Mouse (Mus musculus) erythroblast, embryonic 14.5 days (primary cell): ENCODE data around the gene Cct8. TPM values are rescaled to one million over a fixed set of nuclear protein-coding genes. Genes with fewer than 3 reads are reported as not detected.
A peak's percentile ranks its signal among the peaks of the same experiment; 100 is the strongest.

Experiments
- H3K27me3 ChIP-seq: 2 replicates; pipeline ENCODE4 v1.6.1; 2012; ENCODE audit warnings: inconsistent platforms; ENCODE audit not compliant: control insufficient read depth
- H3K36me3 ChIP-seq: 2 replicates; pipeline ENCODE4 v1.6.1; 2012; ENCODE audit warnings: mild to moderate bottlenecking, inconsistent platforms; ENCODE audit not compliant: control insufficient read depth
- H3K4me1 ChIP-seq: 2 replicates; pipeline ENCODE4 v1.6.1; 2012; ENCODE audit warnings: inconsistent platforms; ENCODE audit not compliant: control insufficient read depth
- H3K4me3 ChIP-seq: replicated peaks from 2 replicates; pipeline ENCODE3; 2012; ENCODE audit warnings: moderate library complexity, mild to moderate bottlenecking, inconsistent platforms
- H3K9me3 ChIP-seq: 2 replicates; pipeline ENCODE4 v1.6.1; 2012; ENCODE audit warnings: low read length, inconsistent platforms, mixed read lengths; ENCODE audit not compliant: control insufficient read depth
- GATA1 ChIP-seq: IDR thresholded peaks from 2 replicates; pipeline ENCODE4 v1.6.1; 2012; ENCODE audit warnings: low read length, inconsistent platforms, mixed read lengths
- TAL1 ChIP-seq: IDR thresholded peaks from 3 replicates; pipeline ENCODE4 v1.6.1; 2012; ENCODE audit warnings: low read length, inconsistent platforms, mixed read lengths
- polyA plus RNA-seq: library from polyadenylated mRNA; stranded (reverse); fragments of >175 nt; gene quantifications from 2 replicates; pipeline ENCODE4 v1.2.3, GENCODE M21; 2012

The Cct8 gene
- polyA plus RNA-seq, 1 experiment = 5.3 TPM

GRCm38 (mm10) chr16:87454419-87455179 lies 41.1 kb downstream of the Cct8 start, which contains the start of gene Usp16:
TSS of gene Usp16 (plus strand) at chr16:87454703.
- Histone ChIP-seq H3K4me1 (peaks cover 34% of the 10 kb centered on the region), H3K36me3 (peaks cover 10% of the 10 kb centered on the region), H3K9me3 (peaks cover 2% of the 10 kb centered on the region; the same call in 1 of the 2 replicates), H3K4me3 (peak within 1 kb of the TSS; percentile 95), H3K27me3 (no peaks in the 10 kb centered on the region; the same call in 1 of the 2 replicates)
- TF ChIP-seq GATA1 = no peak
- TF ChIP-seq TAL1 = no peak

- peaks cover 34% of the 10 kb centered on the region for H3K4me1 ChIP-seq
- H3K9me3 ChIP-seq = peaks cover 2% of the 10 kb centered on the region; the same call in 1 of the 2 replicates
- H3K36me3 ChIP-seq = no peaks in the 10 kb centered on the region
- no peaks in the 10 kb centered on the region; the same call in 1 of the 2 replicates for H3K27me3 ChIP-seq
- H3K4me3 ChIP-seq = no peak overlapping the region
- TF ChIP-seq GATA1 (no peak), TAL1 (no peak)
Measured at GRCm38 (mm10) chr16:87453226-87453625, 42.4 kb downstream of the Cct8 start.

- TF ChIP-seq TAL1 = no peak
- no peak for TF ChIP-seq GATA1
- H3K4me3 ChIP-seq = no peak overlapping the region
- H3K4me1 ChIP-seq = peaks cover 11% of the 10 kb centered on the region
- H3K27me3 ChIP-seq = peaks cover 13% of the 10 kb centered on the region
- H3K9me3 ChIP-seq = no peaks in the 10 kb centered on the region
- no peaks in the 10 kb centered on the region for H3K36me3 ChIP-seq
Measured at GRCm38 (mm10) chr16:87445528-87445927, 50.1 kb downstream of the Cct8 start.

GRCm38 (mm10) chr16:87445110-87445509 lies 50.6 kb downstream of the Cct8 start:
- H3K4me1 ChIP-seq = peaks cover 11% of the 10 kb centered on the region
- TF ChIP-seq TAL1 = no peak
- TF ChIP-seq GATA1 = no peak
- H3K4me3 ChIP-seq = no peak overlapping the region
- H3K27me3 ChIP-seq = peaks cover 13% of the 10 kb centered on the region
- no peaks in the 10 kb centered on the region for H3K9me3 ChIP-seq
- no peaks in the 10 kb centered on the region for H3K36me3 ChIP-seq

GRCm38 (mm10) chr16:87444071-87444470 lies 51.6 kb downstream of the Cct8 start:
- no peak for TF ChIP-seq TAL1
- TF ChIP-seq GATA1 = no peak
- peaks cover 13% of the 10 kb centered on the region for H3K27me3 ChIP-seq
- H3K4me3 ChIP-seq = no peak overlapping the region
- peaks cover 19% of the 10 kb centered on the region for H3K4me1 ChIP-seq
- H3K36me3 ChIP-seq = no peaks in the 10 kb centered on the region
- no peaks in the 10 kb centered on the region for H3K9me3 ChIP-seq

GRCm38 (mm10) chr16:87443245-87443644 lies 52.4 kb downstream of the Cct8 start:
- no peak overlapping the region for H3K4me3 ChIP-seq
- TF ChIP-seq GATA1 (no peak), TAL1 (no peak)
- no peaks in the 10 kb centered on the region for H3K9me3 ChIP-seq
- no peaks in the 10 kb centered on the region for H3K36me3 ChIP-seq
- peaks cover 13% of the 10 kb centered on the region for H3K27me3 ChIP-seq
- peaks cover 22% of the 10 kb centered on the region for H3K4me1 ChIP-seq

- peaks cover 13% of the 10 kb centered on the region for H3K27me3 ChIP-seq
- no peaks in the 10 kb centered on the region for H3K9me3 ChIP-seq
- H3K4me3 ChIP-seq = no peak overlapping the region
- H3K4me1 ChIP-seq = peaks cover 22% of the 10 kb centered on the region
- no peaks in the 10 kb centered on the region for H3K36me3 ChIP-seq
- TF ChIP-seq GATA1 = no peak
- no peak for TF ChIP-seq TAL1
Measured at GRCm38 (mm10) chr16:87442291-87442690, 53.4 kb downstream of the Cct8 start.

- Histone ChIP-seq H3K4me3 (peak overlapping the region; percentile 94), H3K36me3 (peaks cover 1% of the 10 kb centered on the region; the same call in 1 of the 2 replicates), H3K27me3 (peaks cover 11% of the 10 kb centered on the region), H3K9me3 (no peaks in the 10 kb centered on the region), H3K4me1 (peaks cover 22% of the 10 kb centered on the region)
- TF ChIP-seq TAL1 (no peak), GATA1 (no peak)
Measured at GRCm38 (mm10) chr16:87441089-87441488, 54.6 kb downstream of the Cct8 start.

GRCm38 (mm10) chr16:87440184-87440686 lies 55.4 kb downstream of the Cct8 start, which contains the start of gene Rwdd2b:
TSS of gene Rwdd2b (minus strand) at chr16:87440573.
- TF ChIP-seq GATA1 (no peak), TAL1 (no peak)
- Histone ChIP-seq H3K27me3 (peaks cover 11% of the 10 kb centered on the region), H3K36me3 (peaks cover 4% of the 10 kb centered on the region; the same call in 1 of the 2 replicates), H3K9me3 (no peaks in the 10 kb centered on the region), H3K4me3 (peak within 1 kb of the TSS; percentile 94), H3K4me1 (peaks cover 25% of the 10 kb centered on the region)
